Mouse (Mus musculus): ENCODE measurements around the gene Gm49358. TPM values are rescaled to one million over a fixed set of nuclear protein-coding genes. Genes with fewer than 3 reads are reported as not detected.

Gene Gm49358
- polyA plus RNA-seq, 1 experiment from 2014 or later: 0.22 TPM

- WGBS: 73% methylated on average over 7 of the region's 7 CpGs
- H3K36me3 ChIP-seq (ENCODE audit: control insufficient read depth, insufficient read depth, low read length): no peaks in the 10 kb centered on the region
Measured at GRCm38 (mm10) chr10:86815133-86815532, 51.4 kb downstream of the Gm49358 start.

DNA sequence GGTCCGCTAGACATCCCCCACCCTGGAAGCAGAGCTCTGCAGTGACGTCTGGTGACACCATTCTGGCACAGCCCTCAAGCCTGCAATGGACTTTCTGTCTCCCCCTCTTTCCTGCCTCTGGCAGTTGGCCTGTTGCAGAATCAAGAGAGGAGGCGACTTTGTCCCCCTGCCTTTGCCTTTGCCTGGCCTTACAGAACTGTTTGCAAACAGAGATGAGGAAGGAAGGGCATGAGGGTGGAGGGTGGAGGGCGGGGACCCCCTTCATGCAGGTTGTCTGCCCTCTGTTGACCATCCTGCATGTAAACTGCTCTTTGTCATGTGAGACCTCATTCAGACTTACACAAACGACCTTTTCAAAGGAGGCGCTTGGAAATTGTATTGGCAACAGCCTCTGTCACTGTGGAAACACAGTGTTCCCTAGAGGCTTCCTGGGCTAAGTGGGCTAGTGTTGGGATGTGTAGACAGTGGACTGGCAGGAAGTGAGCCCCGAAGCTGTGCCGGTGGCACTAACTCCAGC is 55.9 kb downstream of the Gm49358 start:
- H3K9ac ChIP-seq (ENCODE audit: low read depth, low read length): no peak overlapping the region
- no peak for ATAC-seq (ENCODE audit: low FRiP score, low TSS enrichment)
- peaks cover 22% of the 10 kb centered on the region for H3K4me1 ChIP-seq (ENCODE audit: control insufficient read depth, insufficient read depth, low read length)

More at GRCm38 (mm10) chr10:86815133-86815532, 51.4 kb downstream of the Gm49358 start:
- H3K4me2 ChIP-seq (replicated peaks; ENCODE audit: low read depth, low read length): no peak overlapping the region
- H3K9ac ChIP-seq (ENCODE audit: low read depth, low read length): no peak overlapping the region
- H3K9me3 ChIP-seq (ENCODE audit: control insufficient read depth, low read length): no peaks in the 10 kb centered on the region
- H3K4me3 ChIP-seq (ENCODE audit: low read length): no peak overlapping the region
- peaks cover 32% of the 10 kb centered on the region for H3K4me1 ChIP-seq (ENCODE audit: control insufficient read depth, insufficient read depth, low read length)
- ATAC-seq (ENCODE audit: low FRiP score, low TSS enrichment): no peak
- H3K27me3 ChIP-seq (ENCODE audit: control insufficient read depth, insufficient read depth, low read length): no peaks in the 10 kb centered on the region
- H3K27ac ChIP-seq (ENCODE audit: low read depth, low read length): peak overlapping the region; percentile 85

DNA sequence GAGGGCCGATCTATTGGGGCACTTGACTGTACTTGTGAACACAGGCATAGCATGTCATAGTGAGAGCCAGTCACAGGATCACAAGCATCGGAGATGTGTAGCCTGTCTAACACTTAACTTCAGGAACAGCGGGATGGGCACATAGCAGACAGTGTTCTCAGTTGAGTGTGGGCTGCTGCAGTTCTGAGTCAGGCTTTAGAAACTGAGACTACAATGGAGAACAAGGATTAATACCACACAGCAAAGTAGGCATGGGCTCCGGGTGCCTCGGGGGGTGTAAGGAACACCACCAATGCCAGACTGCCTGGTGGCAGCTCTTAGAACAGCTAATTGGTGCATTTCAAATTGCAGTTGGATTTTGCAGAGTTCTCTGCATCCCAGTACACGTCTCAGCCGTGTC is 57.2 kb downstream of the Gm49358 start:
- Histone ChIP-seq H3K27ac (ENCODE audit: low read depth, low read length) (no peak overlapping the region), H3K4me3 (ENCODE audit: low read length) (no peak overlapping the region), H3K27me3 (ENCODE audit: control insufficient read depth, insufficient read depth, low read length) (no peaks in the 10 kb centered on the region), H3K4me2 (replicated peaks; ENCODE audit: low read depth, low read length) (no peak overlapping the region), H3K36me3 (ENCODE audit: control insufficient read depth, insufficient read depth, low read length) (peaks cover 6% of the 10 kb centered on the region; the same call in 1 of the 2 replicates), H3K9ac (ENCODE audit: low read depth, low read length) (no peak overlapping the region), H3K4me1 (ENCODE audit: control insufficient read depth, insufficient read depth, low read length) (peaks cover 17% of the 10 kb centered on the region), H3K9me3 (ENCODE audit: control insufficient read depth, low read length) (no peaks in the 10 kb centered on the region)
- ATAC-seq (ENCODE audit: low FRiP score, low TSS enrichment): no peak
- WGBS: 94% methylated on average over 7 of the region's 7 CpGs

More for the DNA sequence above, 55.9 kb downstream of the Gm49358 start:
- 51% methylated on average over 8 of the region's 8 CpGs for WGBS
- Histone ChIP-seq H3K4me2 (replicated peaks; ENCODE audit: low read depth, low read length) (no peak overlapping the region), H3K36me3 (ENCODE audit: control insufficient read depth, insufficient read depth, low read length) (peaks cover 6% of the 10 kb centered on the region; the same call in 1 of the 2 replicates), H3K27ac (ENCODE audit: low read depth, low read length) (no peak overlapping the region), H3K4me3 (ENCODE audit: low read length) (no peak overlapping the region), H3K9me3 (ENCODE audit: control insufficient read depth, low read length) (no peaks in the 10 kb centered on the region), H3K27me3 (ENCODE audit: control insufficient read depth, insufficient read depth, low read length) (no peaks in the 10 kb centered on the region)

DNA sequence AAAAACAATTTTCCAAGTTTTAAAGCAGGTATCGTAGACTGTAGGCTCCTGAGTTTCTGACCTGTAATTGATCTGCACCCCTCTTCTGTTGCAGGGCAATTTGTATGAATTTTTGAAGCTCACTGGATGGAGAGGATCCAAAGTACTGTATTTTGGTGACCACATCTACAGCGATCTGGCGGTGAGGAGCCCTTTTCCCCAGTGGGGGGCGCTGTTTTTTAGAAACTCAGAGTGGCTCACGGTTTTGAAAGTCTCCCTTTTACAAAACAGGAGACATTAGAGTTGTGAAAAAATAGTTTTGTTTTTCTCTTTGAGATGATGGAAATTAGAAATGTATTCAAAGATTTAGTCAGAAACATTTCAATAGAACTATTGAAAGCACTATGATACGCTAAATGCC is 60.3 kb downstream of the Gm49358 start:
- 88% methylated on average over 6 of the region's 6 CpGs for WGBS

GRCm38 (mm10) chr10:86824871-86825270 is 61.1 kb downstream of the Gm49358 start:
- no peak overlapping the region for H3K4me3 ChIP-seq (ENCODE audit: low read length)
- H3K9me3 ChIP-seq (ENCODE audit: control insufficient read depth, low read length): no peaks in the 10 kb centered on the region
- H3K4me2 ChIP-seq (replicated peaks; ENCODE audit: low read depth, low read length): no peak overlapping the region
- peaks cover 7% of the 10 kb centered on the region; the same call in 1 of the 2 replicates for H3K4me1 ChIP-seq (ENCODE audit: control insufficient read depth, insufficient read depth, low read length)
- ATAC-seq (ENCODE audit: low FRiP score, low TSS enrichment): peak; percentile 87
- peaks cover 6% of the 10 kb centered on the region; the same call in 1 of the 2 replicates for H3K36me3 ChIP-seq (ENCODE audit: control insufficient read depth, insufficient read depth, low read length)
- no peak overlapping the region for H3K27ac ChIP-seq (ENCODE audit: low read depth, low read length)
- WGBS: 46% methylated on average over 14 of the region's 14 CpGs
- no peaks in the 10 kb centered on the region for H3K27me3 ChIP-seq (ENCODE audit: control insufficient read depth, insufficient read depth, low read length)
- H3K9ac ChIP-seq (ENCODE audit: low read depth, low read length): no peak overlapping the region

More for the DNA sequence above, 60.3 kb downstream of the Gm49358 start:
- Histone ChIP-seq H3K27ac (ENCODE audit: low read depth, low read length) (no peak overlapping the region), H3K36me3 (ENCODE audit: control insufficient read depth, insufficient read depth, low read length) (peaks cover 6% of the 10 kb centered on the region; the same call in 1 of the 2 replicates), H3K4me3 (ENCODE audit: low read length) (no peak overlapping the region), H3K4me2 (replicated peaks; ENCODE audit: low read depth, low read length) (no peak overlapping the region), H3K9ac (ENCODE audit: low read depth, low read length) (no peak overlapping the region), H3K27me3 (ENCODE audit: control insufficient read depth, insufficient read depth, low read length) (no peaks in the 10 kb centered on the region), H3K9me3 (ENCODE audit: control insufficient read depth, low read length) (no peaks in the 10 kb centered on the region), H3K4me1 (ENCODE audit: control insufficient read depth, insufficient read depth, low read length) (peaks cover 11% of the 10 kb centered on the region; the same call in 1 of the 2 replicates)
- no peak for ATAC-seq (ENCODE audit: low FRiP score, low TSS enrichment)

GRCm38 (mm10) chr10:86825871-86826522 is 62.2 kb downstream of the Gm49358 start:
- Histone ChIP-seq H3K4me1 (ENCODE audit: control insufficient read depth, insufficient read depth, low read length) (peaks cover 7% of the 10 kb centered on the region; the same call in 1 of the 2 replicates), H3K27ac (ENCODE audit: low read depth, low read length) (no peak overlapping the region), H3K36me3 (ENCODE audit: control insufficient read depth, insufficient read depth, low read length) (0 out of 2 replicates have a peak, but pooled peaks cover under 1% of the 10 kb centered on the region), H3K9ac (ENCODE audit: low read depth, low read length) (no peak overlapping the region), H3K4me3 (ENCODE audit: low read length) (no peak overlapping the region), H3K27me3 (ENCODE audit: control insufficient read depth, insufficient read depth, low read length) (no peaks in the 10 kb centered on the region), H3K4me2 (replicated peaks; ENCODE audit: low read depth, low read length) (no peak overlapping the region), H3K9me3 (ENCODE audit: control insufficient read depth, low read length) (no peaks in the 10 kb centered on the region)
- WGBS: 84% methylated on average over 10 of the region's 10 CpGs
- ATAC-seq (ENCODE audit: low FRiP score, low TSS enrichment): no peak

- no peak overlapping the region for H3K4me2 ChIP-seq (replicated peaks; ENCODE audit: low read depth, low read length)
- WGBS: 73% methylated on average over 3 of the region's 3 CpGs
- 0 out of 2 replicates have a peak, but pooled peaks cover 3% of the 10 kb centered on the region for H3K36me3 ChIP-seq (ENCODE audit: control insufficient read depth, insufficient read depth, low read length)
- no peak overlapping the region for H3K9ac ChIP-seq (ENCODE audit: low read depth, low read length)
- peaks cover 7% of the 10 kb centered on the region; the same call in 1 of the 2 replicates for H3K4me1 ChIP-seq (ENCODE audit: control insufficient read depth, insufficient read depth, low read length)
- H3K4me3 ChIP-seq (ENCODE audit: low read length): no peak overlapping the region
- ATAC-seq (ENCODE audit: low FRiP score, low TSS enrichment): no peak
- no peaks in the 10 kb centered on the region for H3K27me3 ChIP-seq (ENCODE audit: control insufficient read depth, insufficient read depth, low read length)
- H3K9me3 ChIP-seq (ENCODE audit: control insufficient read depth, low read length): no peaks in the 10 kb centered on the region
- no peak overlapping the region for H3K27ac ChIP-seq (ENCODE audit: low read depth, low read length)
Measured at GRCm38 (mm10) chr10:86826929-86827328, 63.2 kb downstream of the Gm49358 start.

DNA sequence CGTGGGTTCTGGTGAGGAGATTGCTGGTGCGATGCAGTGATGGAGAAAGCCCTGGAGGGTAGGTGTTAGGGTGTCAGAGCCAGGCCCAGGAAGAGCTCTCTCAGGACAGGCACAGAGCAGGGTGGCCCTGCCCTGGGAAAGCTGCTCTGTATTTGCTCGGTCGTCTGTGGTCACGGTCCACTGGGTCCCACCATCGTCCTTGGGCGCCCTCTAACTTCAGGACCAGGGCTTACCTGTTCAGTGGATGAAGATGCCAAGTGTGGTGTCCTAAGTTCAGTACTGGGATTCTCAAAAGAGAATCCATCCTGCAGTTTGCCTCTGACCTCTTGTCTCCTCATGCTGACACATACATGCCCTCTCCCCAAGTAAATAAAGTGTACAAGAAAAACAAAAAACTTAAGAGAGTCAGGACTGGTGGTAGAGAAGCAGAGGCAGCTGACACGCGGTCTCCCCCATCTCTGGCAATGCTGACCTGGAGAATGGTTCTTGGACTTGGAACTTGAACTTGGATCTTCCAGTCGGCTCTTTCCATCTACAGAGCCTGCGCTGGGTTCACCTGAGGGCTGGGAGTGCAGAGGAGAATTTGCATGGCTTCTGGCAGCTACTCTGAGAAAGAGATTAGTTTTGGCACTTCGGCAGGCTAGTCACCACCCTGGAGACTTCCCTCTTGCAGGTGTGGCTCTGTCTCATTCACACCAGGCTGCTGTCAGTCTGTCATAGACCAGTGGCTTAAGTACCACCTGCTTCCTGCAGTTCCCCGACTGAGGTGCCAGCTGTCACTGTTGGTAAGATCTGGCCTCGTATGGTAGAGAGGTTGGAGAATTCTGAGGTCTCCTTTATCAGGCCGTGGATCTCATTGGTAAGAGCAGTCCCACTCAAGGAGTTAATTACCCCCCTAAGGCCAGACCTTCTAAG is 64.7 kb downstream of the Gm49358 start:
- H3K9me3 ChIP-seq (ENCODE audit: control insufficient read depth, low read length): no peaks in the 10 kb centered on the region
- no peak overlapping the region for H3K4me3 ChIP-seq (ENCODE audit: low read length)
- H3K9ac ChIP-seq (ENCODE audit: low read depth, low read length): no peak overlapping the region
- WGBS: 76% methylated on average over 15 of the region's 15 CpGs
- no peak overlapping the region for H3K27ac ChIP-seq (ENCODE audit: low read depth, low read length)
- 0 out of 2 replicates have a peak, but pooled peaks cover 3% of the 10 kb centered on the region for H3K36me3 ChIP-seq (ENCODE audit: control insufficient read depth, insufficient read depth, low read length)
- no peak overlapping the region for H3K4me2 ChIP-seq (replicated peaks; ENCODE audit: low read depth, low read length)
- ATAC-seq (ENCODE audit: low FRiP score, low TSS enrichment): no peak
- no peaks in the 10 kb centered on the region for H3K27me3 ChIP-seq (ENCODE audit: control insufficient read depth, insufficient read depth, low read length)
- peaks cover 7% of the 10 kb centered on the region; the same call in 1 of the 2 replicates for H3K4me1 ChIP-seq (ENCODE audit: control insufficient read depth, insufficient read depth, low read length)

All from kidney, embryonic 14.5 days (tissue).